Mouse (Mus musculus) lung, postnatal 0 days (tissue): ENCODE measurements around the gene Stag3.

Experiments used
- CTCF ChIP-seq: IDR thresholded peaks from 2 replicates; pipeline ENCODE4 v1.5.1; 2016; ENCODE audit warnings: antibody characterized with exemption, mild to moderate bottlenecking
- EP300 ChIP-seq: IDR thresholded peaks from 2 replicates; pipeline ENCODE4 v1.6.1; 2016; ENCODE audit warnings: antibody characterized with exemption, mild to moderate bottlenecking, control low read depth

GRCm38 (mm10) chr5:138280425-138280768, 357 bp downstream of the Stag3 start:
- TF ChIP-seq CTCF = no peak
- TF ChIP-seq EP300 = no peak
